Mouse (Mus musculus) c-Kit-positive CD71-negative TER-119-negative erythroid progenitor cells, embryonic 14.5 days (primary cell): ENCODE measurements around the gene Rsc1a1.

Source experiments
- DNase-seq: peaks from one replicate; pipeline ENCODE4 v3.0.0-alpha.2; 2013; ENCODE audit warnings: low read depth

Gene Rsc1a1

DNA sequence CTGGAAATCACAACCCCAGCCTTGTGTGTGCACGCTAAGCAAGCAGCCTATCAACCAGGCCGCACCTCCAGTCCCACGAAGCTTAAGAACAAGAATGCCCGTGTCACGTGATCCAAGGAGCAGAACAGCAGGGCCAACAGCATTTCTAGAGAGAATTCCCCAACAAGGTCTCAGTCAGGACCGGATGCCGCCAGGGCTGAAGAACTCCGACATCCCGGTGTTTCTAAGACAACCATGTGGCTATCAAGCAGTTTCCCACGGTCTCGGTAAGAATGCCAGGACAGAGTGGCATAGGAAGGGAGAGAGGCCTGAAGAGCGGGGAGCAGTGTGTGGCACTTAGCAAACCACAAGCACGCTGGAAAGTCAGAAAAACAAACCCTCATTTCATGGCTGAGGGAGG lies 31.6 kb downstream of the Rsc1a1 start:
- DNase-seq, result no peak

DNA sequence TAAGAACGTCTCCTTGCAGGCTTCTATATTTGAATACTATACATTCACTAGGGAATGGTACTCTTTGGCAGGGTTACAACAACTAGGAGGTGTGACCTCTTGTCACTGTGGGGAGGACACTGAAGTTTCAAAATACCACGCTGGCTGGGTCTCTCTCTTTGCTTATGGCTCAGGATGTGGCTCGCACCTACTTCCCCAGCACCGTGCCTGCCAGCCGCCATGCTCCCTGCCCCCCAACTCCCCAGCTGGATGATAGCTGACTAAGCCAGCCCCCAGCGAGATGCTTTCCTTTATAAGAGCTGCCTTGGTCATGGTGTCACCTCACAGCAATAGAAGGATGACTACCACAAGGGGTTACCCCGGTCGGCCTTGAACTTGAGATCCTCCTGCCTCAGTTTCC lies 32.4 kb downstream of the Rsc1a1 start:
- DNase-seq, result no peak

GRCm38 (mm10) chr4:141651944-141652343 lies 33.5 kb downstream of the Rsc1a1 start:
- no peak for DNase-seq

DNA sequence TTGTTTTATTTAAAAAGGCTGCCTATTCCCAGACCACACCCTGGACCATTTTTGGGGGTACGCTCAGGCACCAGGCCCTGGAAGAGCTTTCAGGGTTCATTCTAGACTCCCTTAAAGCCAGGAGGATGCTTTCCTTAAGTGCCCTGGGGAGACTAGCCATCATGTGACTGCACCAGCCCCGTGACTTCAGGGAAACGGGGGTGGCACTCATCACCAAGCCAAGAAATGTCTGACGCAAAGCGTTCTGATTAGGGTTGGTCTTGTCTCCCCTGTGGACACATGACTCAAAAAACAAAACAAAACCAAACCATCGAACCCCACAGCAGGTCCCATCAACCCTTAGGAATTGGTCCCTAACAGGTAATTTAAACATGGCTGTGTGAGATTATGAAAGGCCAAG lies 34.1 kb downstream of the Rsc1a1 start:
- no peak for DNase-seq

DNA sequence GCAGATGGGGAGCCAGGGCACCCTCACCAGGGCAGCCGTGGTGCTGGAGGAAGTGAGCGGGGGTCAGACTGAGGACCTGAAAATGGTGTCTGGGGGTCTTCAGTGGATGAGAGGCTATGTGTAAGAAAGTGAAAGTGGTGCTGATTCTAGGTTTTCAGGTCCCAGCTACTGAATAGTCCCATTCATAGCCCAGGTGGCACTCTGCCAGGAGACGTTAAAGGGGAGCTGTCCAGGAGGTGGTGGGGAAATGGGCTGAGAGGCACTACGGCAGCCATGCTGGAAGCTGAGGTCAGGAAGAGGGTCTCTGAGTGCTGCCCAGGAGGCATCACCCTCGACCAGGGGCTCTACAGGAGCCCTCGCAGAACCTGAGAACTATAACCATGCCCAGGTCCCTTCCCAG lies 36.2 kb downstream of the Rsc1a1 start:
- DNase-seq, result no peak

GRCm38 (mm10) chr4:141648262-141648661 lies 37.1 kb downstream of the Rsc1a1 start:
- no peak for DNase-seq

GRCm38 (mm10) chr4:141647187-141647586 lies 38.2 kb downstream of the Rsc1a1 start:
- no peak for DNase-seq

DNA sequence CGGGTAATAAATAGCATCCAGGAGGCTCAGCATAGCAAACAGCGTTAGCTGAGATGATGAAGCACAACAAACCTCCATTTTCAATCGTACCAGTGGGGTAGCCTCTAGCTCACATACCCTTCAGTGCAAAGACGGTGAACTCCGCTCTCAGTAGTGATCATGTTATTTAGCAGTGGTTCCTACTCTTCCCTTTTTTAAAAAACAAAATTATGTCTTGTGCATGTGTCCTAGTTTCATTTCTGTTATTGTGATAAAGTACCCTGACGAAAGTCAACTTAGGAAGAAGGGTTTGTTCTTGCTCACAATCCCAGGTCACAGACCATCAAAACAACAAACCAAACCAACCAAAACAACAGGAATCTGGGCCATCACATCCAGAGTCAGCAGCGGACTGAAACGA lies 39.4 kb downstream of the Rsc1a1 start:
- DNase-seq, result no peak

GRCm38 (mm10) chr4:141643118-141643855 lies 42.1 kb downstream of the Rsc1a1 start:
- DNase-seq, result no peak

DNA sequence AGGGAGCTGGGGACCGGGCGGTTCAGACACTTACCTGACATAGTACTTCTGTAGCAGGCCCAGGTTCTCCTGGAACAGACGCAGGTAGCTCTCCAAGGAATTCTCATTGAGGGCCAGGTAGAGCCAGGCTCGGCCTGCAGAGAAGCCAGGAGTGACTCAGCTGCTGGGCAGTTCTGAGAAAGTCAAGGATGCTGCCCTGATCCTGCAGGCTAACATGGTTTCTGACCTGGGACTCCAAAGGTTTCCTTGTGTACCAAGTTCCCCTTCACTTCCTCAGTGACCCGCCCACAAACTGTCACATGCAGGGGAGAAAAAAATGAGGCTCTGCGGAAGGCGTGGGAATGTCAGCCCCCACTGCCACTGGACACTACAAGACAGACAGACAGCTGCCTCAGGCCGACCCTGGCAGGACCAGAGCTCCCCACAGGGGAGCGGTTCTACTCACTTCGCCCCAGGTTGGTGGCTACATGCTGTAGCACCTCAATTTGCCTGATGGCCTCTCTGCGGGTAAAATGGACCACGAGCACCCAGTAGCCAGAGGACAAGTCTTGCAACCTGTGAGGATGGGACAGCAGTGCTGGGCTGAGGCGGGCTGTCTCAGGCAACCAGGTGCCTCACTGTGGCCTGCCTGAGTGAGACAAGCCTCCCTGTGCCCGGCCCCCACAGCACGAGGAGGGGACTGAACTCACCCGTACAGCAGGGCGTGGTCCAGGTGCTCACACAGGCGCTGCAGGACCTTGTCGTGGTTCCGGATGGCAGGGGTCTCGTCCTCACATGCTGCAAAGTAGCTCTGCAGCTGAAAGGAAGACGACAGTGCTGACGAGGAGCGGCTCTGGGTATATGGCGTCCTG lies 43.2 kb downstream of the Rsc1a1 start:
- no peak for DNase-seq

DNA sequence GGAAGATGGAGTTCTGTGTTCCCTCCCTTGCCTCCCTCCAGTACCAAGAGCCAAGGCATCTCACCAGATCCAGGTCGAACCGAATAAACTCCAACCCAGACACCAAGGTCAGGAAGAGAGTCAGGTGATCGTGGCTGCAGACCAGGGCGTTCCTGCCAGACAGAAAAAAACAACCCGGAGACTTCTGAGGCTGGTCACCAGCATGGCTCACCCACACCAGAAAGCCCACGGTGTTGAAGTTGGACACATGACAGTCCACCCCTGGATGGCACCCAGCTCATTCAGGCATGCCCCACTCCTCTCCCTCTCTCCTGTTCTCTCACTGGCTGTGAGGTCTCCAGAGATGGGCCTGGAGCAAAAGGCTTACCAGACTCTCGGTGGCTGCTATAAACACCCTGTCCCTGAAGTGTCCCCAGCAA lies 44.0 kb downstream of the Rsc1a1 start:
- no peak for DNase-seq

- DNase-seq, result no peak
Measured at GRCm38 (mm10) chr4:141639474-141639873, 45.9 kb downstream of the Rsc1a1 start.

- no peak for DNase-seq
Measured at GRCm38 (mm10) chr4:141636693-141637092, 48.7 kb downstream of the Rsc1a1 start.

GRCm38 (mm10) chr4:141635991-141636390 lies 49.4 kb downstream of the Rsc1a1 start:
- DNase-seq, result no peak
